Mouse (Mus musculus) embryo, embryonic 9.5 days (tissue): ENCODE data around the gene Slc9a1.
A peak's percentile ranks its signal among the peaks of the same experiment; 100 is the strongest.

Experiments
- DNase-seq: peaks from one replicate; pipeline ENCODE4 v3.0.0-alpha.2; 2017; ENCODE audit errors: extremely low spot score

The Slc9a1 gene

GRCm38 (mm10) chr4:133369553-133370297 lies at the start of gene Slc9a1:
Gene Slc9a1 (plus strand): TSS chr4:133369706.
- DNase-seq: peak; percentile 90

- no peak for DNase-seq
Observed at GRCm38 (mm10) chr4:133328129-133328528, 41.4 kb upstream of the Slc9a1 start.

GRCm38 (mm10) chr4:133330296-133330695 lies 39.2 kb upstream of the Slc9a1 start:
- no peak for DNase-seq

- DNase-seq: no peak
Observed at GRCm38 (mm10) chr4:133333306-133333705, 36.2 kb upstream of the Slc9a1 start.

- no peak for DNase-seq
Observed at GRCm38 (mm10) chr4:133337833-133338520, 31.5 kb upstream of the Slc9a1 start.

GRCm38 (mm10) chr4:133338521-133339095 lies 30.9 kb upstream of the Slc9a1 start:
- no peak for DNase-seq

GRCm38 (mm10) chr4:133339148-133339749 lies 30.3 kb upstream of the Slc9a1 start:
- DNase-seq: peak; percentile 98

GRCm38 (mm10) chr4:133340217-133340616 lies 29.3 kb upstream of the Slc9a1 start:
- no peak for DNase-seq

- DNase-seq: peak; percentile 41
Observed at GRCm38 (mm10) chr4:133344112-133344511, 25.4 kb upstream of the Slc9a1 start.

GRCm38 (mm10) chr4:133345702-133346101 lies 23.8 kb upstream of the Slc9a1 start:
- DNase-seq: no peak

- no peak for DNase-seq
Observed at GRCm38 (mm10) chr4:133346577-133346976, 22.9 kb upstream of the Slc9a1 start.

GRCm38 (mm10) chr4:133347624-133348023 lies 21.9 kb upstream of the Slc9a1 start:
- no peak for DNase-seq

- no peak for DNase-seq
Observed at GRCm38 (mm10) chr4:133348051-133348775, 21.3 kb upstream of the Slc9a1 start.

GRCm38 (mm10) chr4:133352797-133353196 lies 16.7 kb upstream of the Slc9a1 start:
- no peak for DNase-seq

- DNase-seq: no peak
Observed at GRCm38 (mm10) chr4:133353367-133354365, 15.8 kb upstream of the Slc9a1 start, which contains the start of gene Wdtc1. Gene Wdtc1 (minus strand): TSS chr4:133353481.

GRCm38 (mm10) chr4:133354641-133355040 lies 14.9 kb upstream of the Slc9a1 start:
- no peak for DNase-seq

GRCm38 (mm10) chr4:133370298-133371274 lies 1.1 kb downstream of the Slc9a1 start:
- DNase-seq: peak; percentile 14

GRCm38 (mm10) chr4:133371621-133372277 lies 2.2 kb downstream of the Slc9a1 start:
- no peak for DNase-seq

GRCm38 (mm10) chr4:133372278-133372665 lies 2.8 kb downstream of the Slc9a1 start:
- DNase-seq: no peak
